Mouse (Mus musculus) cerebellum, postnatal 36 days (tissue): ENCODE measurements around the gene Mrgprh.

Experiments
- DNase-seq, 2 experiments: peaks; one replicate each; pipeline ENCODE4 v3.0.0; 2021 to 2022; ENCODE audit warnings: mixed read lengths in 2 of 2

The Mrgprh gene

DNA sequence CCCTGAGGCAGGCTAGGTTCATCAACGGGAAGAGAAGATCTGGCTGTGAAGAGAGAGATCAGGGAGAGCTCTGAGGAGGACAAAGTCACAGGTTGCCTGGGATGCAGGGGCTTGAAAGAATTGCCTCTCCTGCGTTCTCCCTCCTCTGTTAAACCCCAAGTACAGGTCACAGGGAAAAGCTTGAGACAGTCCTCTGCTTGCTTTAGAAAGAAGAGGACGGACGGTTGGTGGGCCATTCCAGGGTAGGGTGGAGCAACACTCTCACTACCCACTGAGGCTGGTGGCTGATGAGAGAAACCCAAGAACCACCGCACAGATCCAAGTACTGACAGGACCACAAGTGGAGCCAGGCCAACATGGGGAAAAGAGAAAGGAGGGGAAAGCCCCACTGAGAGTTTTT is at the start of gene Mrgprh:
Gene Mrgprh (plus strand): TSS at position 301 of the 400 bp plus-strand sequence.
- no peak for DNase-seq

DNA sequence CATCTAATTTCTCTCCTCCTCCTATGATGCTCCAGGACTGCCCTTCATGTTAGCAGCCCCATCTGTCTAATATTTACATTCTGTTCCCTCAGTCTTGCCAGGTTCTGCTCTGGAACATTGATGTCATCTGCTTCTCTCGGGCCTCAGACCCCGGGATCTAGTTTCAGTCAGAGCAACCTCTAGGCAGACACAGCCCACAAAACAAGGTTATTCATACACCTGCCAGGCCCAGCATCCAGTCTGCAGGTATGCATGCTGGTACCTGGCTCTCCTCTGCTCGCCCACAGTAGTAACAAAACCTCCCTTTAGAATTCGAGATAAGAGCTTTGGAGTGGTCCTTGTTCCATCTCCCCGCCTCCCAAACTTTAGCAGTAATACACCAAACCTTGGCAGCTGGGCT is 45.5 kb upstream of the Mrgprh start:
- peak; percentile 28 to 52 for DNase-seq

DNA sequence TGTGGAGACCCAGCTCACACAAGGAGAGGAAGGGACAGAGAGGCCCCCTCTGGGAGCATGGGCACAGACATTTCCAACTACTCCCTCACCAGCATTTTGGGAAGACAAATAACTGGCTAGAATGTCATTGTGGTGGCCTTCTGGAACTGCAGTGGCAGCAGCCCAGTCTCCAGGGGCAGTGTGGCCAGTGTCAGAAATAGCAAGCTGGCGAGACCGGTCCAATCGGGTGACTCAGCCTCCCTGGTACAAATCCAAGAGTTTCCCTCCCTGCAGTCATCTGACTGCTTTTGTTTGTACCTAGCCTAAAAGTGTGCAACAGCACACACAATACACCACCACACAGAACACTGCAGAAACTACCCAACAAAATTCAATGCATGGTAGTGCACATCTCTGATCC is 43.6 kb upstream of the Mrgprh start:
- peak; percentile 69 to 71 for DNase-seq

DNA sequence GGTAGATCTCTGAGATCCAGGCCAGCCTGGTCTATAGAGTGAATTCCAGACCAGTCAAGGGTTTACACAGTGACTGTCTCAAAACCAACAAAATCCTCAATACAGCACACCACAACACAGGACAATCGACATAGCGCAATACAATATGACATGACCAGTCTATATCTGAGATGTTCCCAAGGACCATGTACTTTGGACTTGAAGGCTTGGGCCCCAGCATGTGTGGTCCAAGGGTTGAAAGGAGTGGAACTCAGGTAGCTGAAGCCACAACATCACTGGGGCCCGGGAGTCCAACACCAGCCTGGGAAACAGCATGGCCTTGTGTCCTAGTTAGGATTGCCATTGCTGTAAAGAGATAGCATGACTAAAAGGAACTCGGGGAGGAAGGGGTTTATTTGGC is 43.2 kb upstream of the Mrgprh start:
- DNase-seq, result no peak

DNA sequence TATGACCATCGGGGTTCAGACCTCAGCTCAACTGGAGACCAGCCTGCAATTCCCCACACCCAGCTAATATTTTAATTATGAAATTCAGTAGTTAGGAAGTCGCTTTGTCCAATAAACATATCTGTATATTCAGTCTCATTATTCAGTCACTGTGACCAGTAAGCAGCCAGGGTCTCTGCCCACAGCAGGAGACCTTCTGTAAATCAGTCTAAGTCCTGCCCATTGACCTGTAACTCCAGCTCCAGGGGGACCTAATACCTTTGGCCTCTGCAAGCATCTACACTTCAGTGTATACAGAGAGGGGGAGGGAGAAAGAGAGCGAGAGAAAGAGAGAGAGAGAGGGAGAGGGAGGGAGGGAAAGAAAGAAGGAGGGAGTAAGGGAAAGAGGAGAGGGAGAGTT is 41.5 kb upstream of the Mrgprh start:
- DNase-seq, result no peak

DNA sequence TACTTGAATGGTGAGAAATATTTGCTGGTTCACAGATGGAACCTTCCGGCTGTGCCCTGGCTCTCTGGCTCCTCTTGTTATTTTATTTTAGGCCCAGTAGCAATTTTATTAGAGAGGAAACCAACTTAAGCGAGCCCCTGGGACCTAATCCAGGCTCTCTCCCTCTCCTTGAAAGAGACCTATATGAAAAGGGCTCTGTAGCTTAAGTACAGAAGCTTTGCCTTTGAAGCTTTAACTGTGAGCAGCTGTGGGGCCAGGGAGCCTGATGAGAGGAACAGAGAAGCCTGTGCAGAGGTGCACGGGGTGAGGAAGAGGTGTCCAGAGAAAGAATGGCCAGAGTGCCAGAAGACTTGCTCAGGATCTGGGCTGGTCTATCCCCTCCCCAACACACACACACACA is 41.0 kb upstream of the Mrgprh start:
- no peak for DNase-seq

DNA sequence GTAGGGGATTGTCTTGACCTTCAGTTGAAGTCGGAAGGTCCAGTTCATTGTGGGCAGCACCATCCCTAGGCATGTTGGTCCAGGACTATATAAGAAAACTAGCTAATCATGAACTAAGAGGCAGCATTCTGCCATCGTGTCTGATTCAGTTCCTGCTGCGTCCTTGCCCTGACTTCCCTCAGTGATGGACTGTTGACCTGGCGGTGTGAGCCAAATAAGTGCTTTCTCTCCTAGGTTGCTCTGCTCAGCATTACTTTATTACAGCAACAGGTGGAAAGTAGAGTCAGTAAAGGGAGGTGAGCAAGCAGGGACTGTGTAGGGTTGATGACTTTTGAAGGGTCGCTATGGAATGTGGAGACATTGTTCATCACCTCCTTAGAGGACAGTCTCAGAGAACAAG is 40.1 kb upstream of the Mrgprh start:
- no peak for DNase-seq

DNA sequence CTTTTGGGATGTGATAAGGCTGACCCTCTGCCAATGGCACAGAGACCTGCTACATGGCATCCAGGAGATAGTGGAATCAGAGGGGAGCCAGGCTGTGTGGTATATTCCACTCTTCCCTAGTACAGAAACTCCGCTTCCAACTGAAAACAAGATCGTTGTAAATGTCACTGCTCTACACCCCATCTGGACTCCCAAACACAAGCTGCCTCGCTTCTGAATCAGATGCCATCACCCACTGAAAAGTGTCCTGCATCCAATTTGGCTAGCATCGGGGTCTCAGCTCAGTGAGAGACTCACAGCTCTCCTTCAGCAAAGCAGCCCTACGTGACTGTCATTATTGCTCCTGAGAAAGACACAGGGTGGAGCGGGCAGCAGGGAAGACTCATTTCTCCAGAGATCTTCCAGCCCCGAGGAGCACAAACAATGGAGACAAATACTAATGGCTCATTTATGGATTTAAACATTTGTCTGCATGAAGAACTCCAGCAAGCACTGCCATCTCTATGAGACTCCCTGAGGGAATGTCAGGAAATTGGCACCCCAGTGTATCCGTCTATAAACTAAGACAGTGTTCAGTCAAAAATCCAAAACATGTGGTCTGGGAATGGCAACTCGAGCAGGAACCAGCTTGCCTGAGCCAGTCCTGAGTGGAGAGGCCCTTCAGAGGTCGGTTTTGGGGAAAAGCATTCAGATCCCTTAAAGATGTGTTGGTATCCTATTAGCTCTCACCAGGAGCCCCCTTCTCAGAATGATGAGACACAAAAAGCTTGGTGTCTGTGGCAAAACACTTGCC is 36.2 kb upstream of the Mrgprh start:
- peak; percentile 31 to 41 for DNase-seq

DNA sequence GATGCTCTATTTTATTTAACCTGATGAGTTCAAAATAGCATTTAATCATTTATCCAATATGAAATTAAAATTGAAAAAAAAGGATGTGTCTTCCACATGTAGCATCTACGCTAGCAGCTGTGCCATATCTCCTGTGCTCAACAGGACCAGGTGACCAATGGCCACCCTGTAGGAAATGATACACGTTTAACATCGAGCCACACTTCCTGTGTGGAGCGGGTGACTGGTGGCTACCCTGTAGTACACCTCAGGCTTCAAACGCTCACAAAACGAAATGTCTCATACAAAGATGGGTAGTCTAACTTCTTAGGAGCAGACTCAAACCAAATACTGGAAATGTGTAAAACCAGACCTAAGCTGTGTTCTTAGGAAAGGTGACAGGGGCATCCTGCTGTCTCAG is 32.0 kb upstream of the Mrgprh start:
- DNase-seq, result no peak

DNA sequence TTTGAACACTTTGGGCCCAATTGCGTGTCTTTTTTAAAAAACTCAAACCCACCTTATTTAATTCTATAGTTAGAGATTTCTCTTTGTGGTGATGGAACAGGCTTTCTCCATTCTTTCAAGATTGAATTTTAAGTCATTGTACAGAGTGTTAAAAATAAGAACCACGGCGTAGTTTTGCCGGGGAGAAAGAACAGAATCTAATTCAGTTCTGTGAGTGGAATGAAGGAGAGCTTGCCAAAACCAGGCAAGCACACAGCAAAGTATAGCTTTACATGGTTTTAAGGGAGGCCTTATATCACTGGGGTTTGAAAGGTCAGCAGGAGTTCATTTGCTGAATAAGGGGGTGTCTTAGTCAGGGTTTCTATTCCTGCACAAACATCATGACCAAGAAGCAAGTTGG is 31.3 kb upstream of the Mrgprh start:
- no peak for DNase-seq

DNA sequence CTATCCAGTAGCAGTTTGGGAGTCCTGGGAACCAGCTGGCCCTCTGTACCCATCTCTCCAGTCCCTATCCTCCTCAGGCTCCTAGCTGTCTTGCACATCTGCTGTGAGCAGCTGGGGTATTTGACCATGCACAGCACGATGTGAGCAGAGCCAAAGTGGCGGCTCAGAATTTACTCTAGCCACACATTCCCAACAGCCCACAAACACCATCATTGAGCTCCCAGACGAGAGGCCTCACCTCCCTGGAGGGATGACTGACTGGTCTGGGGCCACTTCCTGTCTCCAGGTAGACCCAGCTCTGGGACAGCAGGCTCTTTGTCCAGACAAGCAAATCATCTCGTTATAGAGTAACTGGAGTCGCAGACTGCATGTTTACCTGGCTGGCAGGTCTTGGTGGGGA is 30.0 kb upstream of the Mrgprh start:
- no peak for DNase-seq

DNA sequence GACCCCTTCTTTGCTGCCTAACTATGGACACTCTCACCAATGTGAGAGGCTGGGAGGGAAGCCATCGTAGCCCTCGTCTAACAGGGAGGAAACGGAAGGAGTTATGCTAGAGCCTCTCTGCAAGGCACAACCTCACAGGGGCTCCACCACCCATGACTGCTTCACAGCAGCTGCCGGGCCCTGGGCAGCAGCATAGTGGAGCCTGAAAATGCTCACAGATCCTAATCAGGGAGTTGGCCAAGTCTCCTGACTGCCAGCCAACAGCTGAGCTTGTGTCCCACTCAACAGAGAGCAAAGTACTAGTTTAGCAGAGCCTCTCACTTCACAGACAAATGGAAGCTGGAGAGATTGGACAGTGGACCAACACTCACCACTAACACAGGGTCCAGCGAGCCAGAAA is 29.4 kb upstream of the Mrgprh start:
- DNase-seq, result no peak

DNA sequence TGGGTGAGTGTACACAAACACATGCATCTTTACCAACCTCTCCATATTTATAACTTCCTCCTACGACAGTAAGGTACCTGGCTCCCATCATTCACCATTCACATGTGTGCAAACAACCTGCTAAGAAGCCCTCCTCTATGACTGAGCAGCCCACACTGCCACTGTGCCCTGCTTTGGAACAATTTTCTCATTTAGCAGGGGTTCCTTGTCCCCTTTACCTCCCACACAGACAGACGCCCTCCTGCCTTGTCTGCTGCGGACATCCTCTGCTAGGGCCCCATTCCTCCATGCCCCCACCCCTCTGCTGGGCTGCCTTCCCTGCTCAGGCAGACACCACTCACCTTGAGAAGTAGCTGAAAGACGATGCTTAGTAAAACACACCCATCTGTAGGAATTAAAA is 28.1 kb upstream of the Mrgprh start:
- DNase-seq, result no peak

DNA sequence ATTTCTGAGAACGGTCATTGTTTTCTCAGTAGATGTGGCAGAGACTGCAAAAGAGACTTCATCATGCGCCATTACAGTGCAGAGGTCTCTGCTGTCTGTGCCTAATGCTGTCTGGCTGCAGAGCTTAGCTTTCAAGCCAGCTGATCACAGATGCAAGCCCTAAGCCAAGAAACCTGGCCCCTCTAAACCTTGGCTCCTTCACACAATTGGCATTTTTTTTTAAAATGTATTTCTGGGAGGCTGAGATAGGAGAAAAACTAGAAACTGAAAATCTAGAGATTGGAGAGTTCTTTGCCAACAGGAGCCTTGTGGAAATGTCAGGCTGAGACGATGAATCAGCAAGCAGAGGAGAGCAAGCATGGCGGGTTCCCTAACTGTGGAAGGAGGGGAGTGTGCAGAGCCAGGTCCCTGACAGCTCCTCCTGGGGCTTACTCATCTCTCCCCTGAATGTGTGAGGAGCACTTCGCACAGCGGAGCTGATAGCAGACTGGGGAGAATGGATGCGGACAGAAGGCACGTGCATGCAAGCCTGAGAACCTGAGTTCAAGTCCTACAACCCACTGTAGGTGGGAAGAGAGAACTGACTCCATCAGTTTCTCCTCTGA is 26.0 kb upstream of the Mrgprh start:
- DNase-seq, result no peak

DNA sequence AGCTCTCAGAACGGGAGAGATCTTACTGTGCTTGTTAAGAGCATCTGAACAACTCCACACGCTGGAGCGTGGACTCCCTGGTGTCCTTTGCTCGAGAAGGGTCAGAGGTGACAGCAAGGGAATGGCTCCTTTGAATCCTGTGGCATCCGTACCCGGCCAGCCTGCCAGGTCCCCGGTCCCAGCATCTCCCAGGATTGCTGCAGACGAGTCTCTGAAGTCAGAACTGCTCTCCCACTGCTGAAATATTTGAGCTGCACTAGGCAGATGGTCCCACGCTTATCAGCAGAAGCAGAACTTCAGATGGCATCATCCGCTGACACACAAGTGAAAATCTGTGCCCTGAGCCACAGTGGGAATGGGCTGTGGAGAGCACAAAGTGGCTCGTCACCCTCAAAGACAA is 24.1 kb upstream of the Mrgprh start:
- DNase-seq, result no peak

DNA sequence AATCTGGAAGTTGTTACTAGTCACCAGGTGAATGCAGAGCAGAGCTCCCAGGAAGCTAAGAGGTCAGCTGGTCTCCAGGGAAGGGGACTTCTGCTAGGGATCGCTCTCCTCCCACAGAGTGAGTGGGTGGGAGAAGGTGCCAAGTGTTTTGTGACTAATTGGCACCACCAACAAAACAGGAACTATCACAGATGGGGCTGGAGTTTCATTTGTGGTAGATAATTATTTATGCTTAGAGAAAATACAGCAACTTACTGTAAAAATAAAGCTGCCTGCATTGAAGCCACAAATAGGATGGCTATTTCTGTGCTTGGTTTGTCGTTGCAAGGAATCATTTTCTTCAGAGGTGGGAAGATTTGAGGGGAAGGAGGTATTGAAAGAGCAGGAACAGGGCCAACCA is 22.0 kb upstream of the Mrgprh start:
- no peak for DNase-seq

DNA sequence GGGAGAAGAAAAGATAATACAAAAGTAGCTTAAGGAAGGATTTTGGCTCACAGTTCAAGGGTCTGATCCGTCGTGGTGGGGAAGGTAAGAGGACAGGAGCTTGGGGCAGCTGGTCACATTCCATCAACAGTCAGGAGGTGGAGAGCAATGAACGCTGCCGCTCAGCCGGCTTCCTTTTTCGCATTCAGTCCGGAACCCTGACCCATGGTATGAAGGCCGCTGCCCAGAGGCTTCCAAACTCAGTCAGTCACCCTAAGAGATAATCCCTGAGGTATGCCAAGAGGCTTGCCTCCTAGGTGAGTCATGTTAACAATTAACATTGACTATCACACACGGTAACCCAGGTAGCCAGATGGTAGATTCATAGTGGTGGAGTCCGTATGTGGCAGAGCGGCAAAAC is 21.4 kb upstream of the Mrgprh start:
- no peak for DNase-seq

DNA sequence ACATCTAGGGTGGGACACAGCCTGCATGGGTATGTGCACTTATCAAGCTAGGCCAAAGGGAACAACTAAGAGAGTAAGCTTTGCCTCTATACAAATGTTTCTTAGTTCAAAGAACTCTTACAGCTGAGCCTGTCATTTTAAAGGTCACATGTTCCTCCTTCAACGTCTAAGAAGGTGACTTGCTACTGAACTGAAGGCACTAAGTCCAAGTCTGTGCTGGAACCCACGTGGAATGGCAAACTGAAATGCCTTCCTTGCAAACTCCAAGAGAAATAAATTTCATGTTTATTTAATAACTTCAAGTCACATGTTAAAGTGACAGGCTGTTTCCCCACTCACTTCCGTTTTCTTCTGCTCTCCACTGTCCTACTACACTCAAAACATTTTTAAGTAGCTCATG is 18.4 kb upstream of the Mrgprh start:
- DNase-seq, result no peak

DNA sequence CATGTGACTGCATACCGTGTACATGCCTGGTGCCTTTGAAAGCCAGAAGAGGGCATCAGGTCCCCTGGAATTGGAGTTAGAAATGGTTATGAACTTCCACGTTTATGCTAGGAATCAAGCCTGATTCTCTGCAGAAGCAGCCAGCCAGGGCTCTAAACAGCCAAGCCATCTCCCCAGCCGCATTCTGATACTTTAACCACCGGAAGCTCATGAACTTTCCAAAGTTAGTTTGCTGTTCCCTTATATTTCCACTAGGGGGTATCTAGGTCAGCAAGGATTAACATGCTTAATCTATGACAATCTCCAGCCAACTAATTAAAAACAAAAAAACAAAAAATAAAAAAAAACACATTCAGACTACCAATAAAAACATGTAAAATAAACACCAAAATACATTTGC is 17.8 kb upstream of the Mrgprh start:
- no peak for DNase-seq

DNA sequence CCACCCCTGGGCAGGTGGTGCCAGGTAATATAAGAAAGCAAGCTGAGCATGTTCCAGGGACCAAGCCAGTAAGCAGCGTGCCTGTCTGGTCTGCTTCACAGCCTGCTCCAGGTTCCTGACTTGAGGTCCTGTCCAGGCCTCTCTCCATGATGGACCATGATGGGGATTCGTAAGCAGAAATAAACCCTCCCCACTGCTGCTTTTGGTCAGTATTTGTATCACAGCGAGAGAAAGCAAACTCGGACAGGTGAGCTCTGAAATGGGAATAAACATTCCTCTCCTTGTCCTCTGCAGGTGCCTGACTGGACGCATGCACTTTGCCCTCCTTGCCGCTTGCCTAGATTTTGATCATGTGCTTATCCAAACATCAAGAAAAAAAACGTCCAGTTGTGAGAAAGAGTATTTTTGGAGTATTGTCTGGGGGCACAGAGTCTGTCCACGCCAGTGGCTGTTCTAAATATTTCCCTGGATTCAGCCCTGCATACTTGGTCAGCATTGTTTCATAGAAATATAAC is 16.8 kb upstream of the Mrgprh start:
- DNase-seq, result no peak

DNA sequence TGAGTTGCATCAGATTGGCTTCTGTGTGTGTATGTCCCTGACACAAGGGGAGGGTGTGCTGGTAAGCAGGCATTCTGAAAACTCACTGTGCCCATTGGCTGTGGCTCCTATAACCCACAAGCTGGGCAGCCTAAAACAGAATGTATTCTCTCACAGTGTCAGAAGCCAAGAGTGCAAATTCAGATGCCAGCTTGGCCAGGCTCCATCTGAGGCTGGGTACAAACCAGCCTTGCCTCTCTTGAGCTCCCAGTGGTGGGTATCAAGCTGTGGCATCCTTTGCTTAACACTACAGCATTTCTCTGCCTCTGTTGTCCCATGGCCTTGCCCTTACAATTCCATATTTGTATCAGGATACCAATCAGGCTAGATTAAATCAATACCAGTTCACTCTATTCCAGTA is 11.7 kb upstream of the Mrgprh start:
- peak; percentile 33 to 35 for DNase-seq

DNA sequence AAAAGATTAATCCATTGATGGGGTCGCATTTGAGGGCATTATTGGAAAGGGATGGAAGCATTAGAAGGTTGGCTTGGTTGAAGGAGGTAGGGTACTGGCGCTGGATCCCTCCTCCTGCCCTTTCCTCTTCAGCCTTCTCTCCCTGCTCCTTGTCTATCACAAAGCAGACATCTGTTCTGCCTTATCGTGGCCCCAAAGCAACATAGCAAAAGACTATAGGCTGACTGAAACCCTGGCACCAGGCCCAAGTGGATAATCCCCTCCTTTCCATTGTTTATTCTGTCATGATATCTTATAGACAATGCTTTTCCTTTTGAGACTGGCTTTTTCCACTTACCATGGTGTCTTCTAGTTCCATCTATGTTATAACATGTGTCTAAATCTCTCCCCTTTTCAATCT is 10.4 kb upstream of the Mrgprh start:
- DNase-seq, result no peak

DNA sequence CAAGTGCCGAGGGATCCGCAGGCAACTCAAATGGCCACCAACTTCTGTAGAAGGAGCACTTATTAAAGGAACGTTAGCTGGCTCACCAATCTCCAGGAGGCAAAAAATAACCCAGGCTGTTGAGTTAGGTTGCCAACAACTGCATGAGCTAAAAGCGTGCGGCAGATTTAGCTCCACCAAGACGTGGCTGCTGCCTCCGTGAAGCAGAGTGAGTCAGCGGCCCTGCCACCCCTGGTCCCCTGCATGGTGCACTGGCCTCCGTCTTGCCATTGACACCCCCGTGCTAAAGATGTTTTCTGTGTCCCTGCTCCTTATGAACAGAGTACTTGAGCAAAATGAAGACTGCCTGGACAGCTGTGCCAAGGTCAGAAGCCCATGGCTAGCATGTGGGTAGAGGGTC is 9.0 kb upstream of the Mrgprh start:
- DNase-seq, result no peak

DNA sequence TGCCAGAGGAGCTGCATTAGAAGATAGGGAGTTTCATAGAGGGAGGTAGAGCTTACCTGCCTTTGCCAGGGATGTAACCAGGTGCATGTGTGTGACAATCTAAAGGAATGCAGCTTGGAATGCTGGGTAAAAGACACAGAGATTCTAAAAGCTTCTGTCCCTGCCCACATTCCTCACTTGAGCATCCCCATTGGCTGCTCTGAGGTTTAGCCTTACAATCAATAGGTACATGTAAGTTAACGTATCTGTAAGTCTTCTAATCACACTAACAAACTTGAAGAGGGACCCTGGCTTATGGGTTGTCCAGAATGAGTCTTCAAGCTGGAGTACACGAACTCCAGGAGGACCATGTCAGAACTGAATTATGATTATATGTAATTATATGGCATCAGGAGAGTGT is 7.8 kb upstream of the Mrgprh start, which contains the start of gene Mas1:
Gene Mas1 (minus strand): TSS at position 101 of the 400 bp plus-strand sequence.
- DNase-seq, result no peak

DNA sequence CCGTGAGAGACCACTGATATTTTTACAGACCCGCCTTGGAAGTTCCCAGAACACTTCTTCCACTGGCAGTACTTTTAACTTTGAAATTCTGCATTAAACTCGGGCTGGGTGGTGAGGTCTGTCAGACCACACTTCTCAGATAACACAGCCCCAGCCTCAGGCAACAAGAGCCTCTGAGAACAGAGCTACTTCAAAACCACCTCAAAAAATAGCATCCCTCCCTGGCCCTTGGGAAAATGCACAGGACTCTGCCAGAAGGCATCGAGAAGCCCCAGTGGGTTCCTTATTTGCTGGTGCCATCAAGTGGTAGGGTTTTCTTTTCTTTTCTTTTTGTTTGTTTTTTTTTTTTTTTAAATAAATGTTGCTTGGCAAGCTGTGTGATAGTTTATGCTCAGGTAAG is 7.2 kb upstream of the Mrgprh start:
- no peak for DNase-seq
